Comparison of ENCODE assay signal across 8 mouse cellular contexts in the genomic region with DNA sequence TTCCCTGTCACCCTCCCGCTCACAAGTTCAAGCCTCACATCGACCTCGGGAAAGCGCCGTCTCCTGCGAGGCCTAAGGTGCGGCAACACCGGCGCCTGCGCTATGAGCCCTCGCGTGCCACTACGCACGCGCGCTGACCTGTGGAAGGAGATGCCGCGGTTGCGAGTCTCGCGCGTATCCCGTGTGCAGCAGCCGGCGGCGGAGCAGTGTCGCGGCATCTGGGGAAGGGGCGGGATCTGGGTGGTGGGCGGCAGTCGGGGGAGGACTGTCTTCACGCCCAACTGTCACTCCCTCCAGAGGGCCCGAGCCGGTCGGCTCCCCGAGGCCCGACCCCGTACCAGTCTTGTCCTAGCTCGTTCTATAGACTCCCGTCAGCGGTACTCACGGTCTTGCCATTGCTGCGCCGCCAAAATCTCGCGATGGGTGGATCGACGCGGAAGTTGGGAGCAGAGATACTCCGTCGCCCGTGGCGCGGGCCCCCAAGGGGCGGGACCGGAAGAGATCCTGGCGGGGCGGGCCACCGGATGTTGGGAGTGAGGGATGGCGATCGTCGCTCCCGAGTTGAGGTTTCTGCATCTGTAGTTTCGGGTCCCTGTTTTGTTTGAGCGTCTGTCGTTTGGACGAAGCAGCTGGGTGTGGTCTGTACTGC. TPM values are rescaled to one million over a fixed set of nuclear protein-coding genes. Genes with fewer than 3 reads are reported as not detected.
DNase-seq lines count a peak whose midpoint lies in the region; ATAC-seq and TF ChIP-seq lines count a peak whose summit lies in the region.

Gene Thap7 (minus strand): TSS at position 497 of the 649 bp plus-strand sequence.

- no peak for TF ChIP-seq CTCF in liver, adult 2 months (IDR thresholded peaks at IDR 0.05; ENCODE audit: low read depth, low read length)

- under 1% methylated on average over 67 of the region's 67 CpGs for WGBS in heart, embryonic 11.5 days (ENCODE audit: insufficient replicate concordance)
- WGBS in kidney, embryonic 16.5 days: under 1% methylated on average over 67 of the region's 67 CpGs
- under 1% methylated on average over 67 of the region's 67 CpGs for WGBS in liver, adult 2 months

- H3ac ChIP-seq in myocyte (ENCODE audit: control insufficient read depth, insufficient read length): peak within 1 kb of the TSS; percentile 55

- peaks cover 3% of the 10 kb centered on the region; the same call in 1 of the 2 replicates for H3K79me2 ChIP-seq in liver, adult 2 months (ENCODE audit: control insufficient read depth, insufficient read depth, low read length)
- no peaks in the 10 kb centered on the region for H3K79me2 ChIP-seq in myocyte (ENCODE audit: control insufficient read depth, insufficient read depth)

- DNase-seq in B cell, adult 2 months: peak; percentile 94 to 96
- DNase-seq in brain, adult 2 months (ENCODE audit: low read depth, low spot score): peak; percentile 99
- DNase-seq in liver, adult 2 months (ENCODE audit: extremely low read depth, low read depth, low spot score): peak; percentile 83
- DNase-seq in splenic B cell, adult 2 months (ENCODE audit: low read depth, low spot score): peak; percentile 96

- peak; percentile 74 for TF ChIP-seq POLR2A in liver, adult 2 months (IDR thresholded peaks at IDR 0.05; ENCODE audit: extremely low read depth, insufficient read depth, low read length)
- TF ChIP-seq POLR2A in myocyte (IDR thresholded peaks at IDR 0.05; ENCODE audit: insufficient read length, low read depth): peak; percentile 85

- H3K4me2 ChIP-seq in heart, embryonic 11.5 days: peak within 1 kb of the TSS; percentile 91
- H3K4me2 ChIP-seq in kidney, embryonic 16.5 days (replicated peaks; ENCODE audit: low read depth, low read length): peak within 1 kb of the TSS; percentile 72
- peak within 1 kb of the TSS; percentile 99 for H3K4me2 ChIP-seq in myocyte (ENCODE audit: low read depth)

- peak within 1 kb of the TSS; percentile 64 for H3K4me3 ChIP-seq in heart, embryonic 11.5 days (ENCODE audit: low read depth, low read length)
- H3K4me3 ChIP-seq in kidney, embryonic 16.5 days (ENCODE audit: low read length): peak within 1 kb of the TSS; percentile 70
- peak within 1 kb of the TSS; percentile 73 for H3K4me3 ChIP-seq in liver, adult 2 months (ENCODE audit: insufficient read depth, low read depth, low read length)
- H3K4me3 ChIP-seq in myocyte: peak within 1 kb of the TSS; percentile 93

- peaks cover 16% of the 10 kb centered on the region for H3K4me1 ChIP-seq in heart, embryonic 11.5 days (ENCODE audit: control insufficient read depth, insufficient read depth, low read length)
- peaks cover 19% of the 10 kb centered on the region for H3K4me1 ChIP-seq in kidney, embryonic 16.5 days (ENCODE audit: insufficient read depth, low read length)
- peaks cover 12% of the 10 kb centered on the region for H3K4me1 ChIP-seq in liver, adult 2 months (ENCODE audit: control insufficient read depth, insufficient read depth, low read length)

- peak within 1 kb of the TSS; percentile 92 for H3K27ac ChIP-seq in heart, embryonic 11.5 days (ENCODE audit: low read depth, low read length)
- peak within 1 kb of the TSS; percentile 97 for H3K27ac ChIP-seq in kidney, embryonic 16.5 days (ENCODE audit: low read length)
- peak within 1 kb of the TSS; percentile 87 for H3K27ac ChIP-seq in liver, adult 2 months (replicated peaks; ENCODE audit: insufficient read depth, low read depth, low read length)

- no peaks in the 10 kb centered on the region for H3K27me3 ChIP-seq in heart, embryonic 11.5 days (ENCODE audit: control insufficient read depth, insufficient read depth, low read length)
- H3K27me3 ChIP-seq in kidney, embryonic 16.5 days (ENCODE audit: insufficient read depth, low read length): no peaks in the 10 kb centered on the region
- no peaks in the 10 kb centered on the region for H3K27me3 ChIP-seq in liver, adult 2 months (ENCODE audit: control insufficient read depth, insufficient read depth, low read length)
- no peaks in the 10 kb centered on the region for H3K27me3 ChIP-seq in myocyte (ENCODE audit: control insufficient read depth, insufficient read depth, insufficient read length)
- H3K27me3 ChIP-seq in splenic B cell, adult 2 months (ENCODE audit: control insufficient read depth, insufficient read depth, low read length, poor library complexity, severe bottlenecking): no peaks in the 10 kb centered on the region

- peak; percentile 93 for ATAC-seq in erythroblast, adult 5-6 weeks (replicated peaks; ENCODE audit: low FRiP score, poor library complexity, severe bottlenecking)
- peak; percentile 92 for ATAC-seq in heart, embryonic 11.5 days (replicated peaks; ENCODE audit: insufficient number of reproducible peaks, low FRiP score, low TSS enrichment)
- peak; percentile 97 for ATAC-seq in kidney, embryonic 16.5 days (ENCODE audit: low FRiP score, low TSS enrichment)

- H3K9me3 ChIP-seq in heart, embryonic 11.5 days (replicated peaks; ENCODE audit: control insufficient read depth, low read length): no peaks in the 10 kb centered on the region
- no peaks in the 10 kb centered on the region for H3K9me3 ChIP-seq in kidney, embryonic 16.5 days (ENCODE audit: low read length)

- peaks cover 17% of the 10 kb centered on the region for H3K36me3 ChIP-seq in heart, embryonic 11.5 days (ENCODE audit: control insufficient read depth, insufficient read depth, low read length)
- peaks cover 30% of the 10 kb centered on the region for H3K36me3 ChIP-seq in kidney, embryonic 16.5 days (ENCODE audit: insufficient read depth, low read length)
- H3K36me3 ChIP-seq in liver, adult 2 months (ENCODE audit: control insufficient read depth, insufficient read depth, low read length): peaks cover 5% of the 10 kb centered on the region; the same call in 1 of the 2 replicates
- H3K36me3 ChIP-seq in myocyte (ENCODE audit: control insufficient read depth, insufficient read depth): peaks cover 17% of the 10 kb centered on the region
- H3K36me3 ChIP-seq in splenic B cell, adult 2 months (ENCODE audit: control insufficient read depth, insufficient read depth, low read length, poor library complexity, severe bottlenecking): no peaks in the 10 kb centered on the region; the same call in 1 of the 2 replicates

- peak within 1 kb of the TSS; percentile 83 for H3K9ac ChIP-seq in heart, embryonic 11.5 days (ENCODE audit: low read depth, low read length)
- peak within 1 kb of the TSS; percentile 82 for H3K9ac ChIP-seq in kidney, embryonic 16.5 days (replicated peaks; ENCODE audit: low read length)
- H3K9ac ChIP-seq in liver, adult 2 months (ENCODE audit: low read depth, low read length): peak within 1 kb of the TSS; percentile 83

TF ChIP-seq in myocyte, 11 proteins besides CTCF, POLR2A, EP300 and RAD21:
- TF ChIP-seq MYOD1 (IDR thresholded peaks at IDR 0.05; ENCODE audit: control insufficient read depth in 1 of 3, insufficient read length in 2 of 3, low read depth in 2 of 3): peak in 1 of 3 experiments; percentile 37
- no peak for TF ChIP-seq USF1 (IDR thresholded peaks at IDR 0.05; ENCODE audit: low read depth)
- peak; percentile 80 for TF ChIP-seq POLR2AphosphoS2 (IDR thresholded peaks at IDR 0.05; ENCODE audit: insufficient read length, low read depth)
TF ChIP-seq in myocyte: peak in this region for 2.

RNA-seq across cellular contexts. Expression of gene Thap7, which starts in this region (rescaled TPM):
- total RNA-seq in erythroblast, adult 5-6 weeks (2015; ENCODE audit: low replicate concordance): 9.8 and 11.9 TPM in 2 replicates
- 3.8 and 7.7 TPM in 2 replicates for total RNA-seq in erythroblast, adult 5-6 weeks (2017; ENCODE audit: low replicate concordance)
- 31.4 and 34.0 TPM in 2 replicates for polyA plus RNA-seq in heart, embryonic 11.5 days (2014; fragmentation: Nextera tagmentation; extraction: Ambion mirVana)
- 61.1 and 61.5 TPM in 2 replicates for polyA plus RNA-seq in kidney, embryonic 16.5 days (2015; fragmentation: Nextera tagmentation; extraction: Ambion mirVana)
- total RNA-seq in liver, adult 2 months (2014; rRNA removed): 15.1 and 18.8 TPM in 2 replicates
- polyA plus RNA-seq in liver, adult 2 months (2012; rRNA removed): 47.9 and 49.2 TPM in 2 replicates
- 42.6 TPM for polyA plus RNA-seq in myocyte (2012; fragmentation: generic; extraction: Trizol)

Comparison
In these comparisons a context has a peak if more than half of its experiments do, and no peak if none do; other contexts are left out.
1. Peak in every context shown above with its lines: DNase-seq, ATAC-seq, H3K4me3 ChIP-seq and H3K27ac ChIP-seq.